Mouse (Mus musculus): ENCODE measurements at regions not wholly inside any gene's neighbourhood (a gene's known extent, or its start where the extent isn't known, plus 50 kb on each side); places are given as distances from the start of the nearest gene placed in this dataset.

- TF ChIP-seq CTCF (conservative IDR thresholded peaks at IDR 0.05; ENCODE audit: low read length) = no peak
- no peak for TF ChIP-seq POU5F1 (IDR thresholded peaks at IDR 0.05; ENCODE audit: borderline replicate concordance, low read length)
- no peak for TF ChIP-seq NANOG (IDR thresholded peaks at IDR 0.05; ENCODE audit: borderline replicate concordance, low read length)
Measured at GRCm38 (mm10) chr17:10054375-10054774, 265.3 kb downstream of the Qk start.
